Mouse (Mus musculus) kidney, embryonic 15.5 days (tissue): ENCODE measurements around the gene Irf2bp2. TPM values are rescaled to one million over a fixed set of nuclear protein-coding genes. Genes with fewer than 3 reads are reported as not detected.
A peak's percentile ranks its signal among the peaks of the same experiment; 100 is the strongest.

Source experiments
- ATAC-seq: fragments of 200-750 bp; cut with Nextera tagmentation; replicated peaks from 2 replicates; pipeline ENCODE4 v1.8.0; 2017; ENCODE audit warnings: moderate TSS enrichment; ENCODE audit not compliant: low FRiP score
- H3K27ac ChIP-seq: fragments of 300-500 bp; sonication (generic); 2 replicates; pipeline ENCODE4 v1.5.1; 2015; ENCODE audit warnings: mild to moderate bottlenecking, inconsistent platforms
- H3K27me3 ChIP-seq: fragments of 300-500 bp; sonication (generic); 2 replicates; pipeline ENCODE4 v1.6.1; 2015; ENCODE audit warnings: inconsistent platforms
- H3K36me3 ChIP-seq: fragments of 300-500 bp; sonication (generic); 2 replicates; pipeline ENCODE4 v1.6.1; 2015; ENCODE audit warnings: inconsistent platforms
- H3K4me1 ChIP-seq: fragments of 300-500 bp; sonication (generic); 2 replicates; pipeline ENCODE4 v1.6.1; 2015; ENCODE audit warnings: inconsistent platforms
- H3K4me2 ChIP-seq: fragments of 300-500 bp; sonication (generic); 2 replicates; pipeline ENCODE4 v1.6.1; 2015; ENCODE audit warnings: moderate library complexity, mild to moderate bottlenecking, inconsistent platforms
- H3K4me3 ChIP-seq: fragments of 300-500 bp; sonication (generic); replicated peaks from 2 replicates; pipeline ENCODE4 v1.5.1; 2015; ENCODE audit warnings: mild to moderate bottlenecking, inconsistent platforms
- H3K9ac ChIP-seq: fragments of 300-500 bp; sonication (generic); 2 replicates; pipeline ENCODE4 v1.6.1; 2015; ENCODE audit warnings: mild to moderate bottlenecking, inconsistent platforms
- H3K9me3 ChIP-seq: fragments of 300-500 bp; sonication (generic); replicated peaks from 2 replicates; pipeline ENCODE4 v1.6.1; 2016; ENCODE audit warnings: inconsistent platforms
- WGBS: fragments of 180-500 bp; shearing (Covaris S2); methylation state at CpG from one replicate; pipeline ENCODE4 v1.1.7; 2015; ENCODE audit warnings: mixed read lengths; 5-methylcytosine and 5-hydroxymethylcytosine counted together
- polyA plus RNA-seq: library from polyadenylated mRNA; unstranded; fragments of >200 nt; fragmentation: Nextera tagmentation; extraction: Ambion mirVana; gene quantifications from 2 replicates; pipeline ENCODE4 v1.2.1, GENCODE M21; 2015

The Irf2bp2 gene
- polyA plus RNA-seq, 1 experiment from 2014 or later: 13.3 TPM

GRCm38 (mm10) chr8:126557403-126557802 lies 36.4 kb downstream of the Irf2bp2 start:
- WGBS: 48% methylated on average over 9 of the region's 9 CpGs
- no peak for ATAC-seq

GRCm38 (mm10) chr8:126556691-126557090 lies 37.1 kb downstream of the Irf2bp2 start:
- no peak overlapping the region for H3K27ac ChIP-seq
- no peak for ATAC-seq
- no peaks in the 10 kb centered on the region for H3K27me3 ChIP-seq
- H3K9ac ChIP-seq: no peak overlapping the region
- no peaks in the 10 kb centered on the region for H3K36me3 ChIP-seq
- no peak overlapping the region for H3K4me2 ChIP-seq
- H3K4me3 ChIP-seq: no peak overlapping the region
- no peaks in the 10 kb centered on the region for H3K9me3 ChIP-seq
- H3K4me1 ChIP-seq: peaks cover 5% of the 10 kb centered on the region; the same call in 1 of the 2 replicates
- WGBS: 80% methylated on average over 5 of the region's 5 CpGs

More at GRCm38 (mm10) chr8:126557403-126557802, 36.4 kb downstream of the Irf2bp2 start:
- Histone ChIP-seq H3K4me3 (no peak overlapping the region), H3K27ac (no peak overlapping the region), H3K36me3 (no peaks in the 10 kb centered on the region), H3K9me3 (no peaks in the 10 kb centered on the region), H3K9ac (no peak overlapping the region), H3K4me1 (peaks cover 5% of the 10 kb centered on the region; the same call in 1 of the 2 replicates), H3K4me2 (no peak overlapping the region), H3K27me3 (no peaks in the 10 kb centered on the region)

- Histone ChIP-seq H3K9ac (no peak overlapping the region), H3K36me3 (no peaks in the 10 kb centered on the region), H3K4me1 (peaks cover 13% of the 10 kb centered on the region; the same call in 1 of the 2 replicates), H3K4me3 (no peak overlapping the region), H3K27ac (no peak overlapping the region), H3K27me3 (no peaks in the 10 kb centered on the region), H3K4me2 (no peak overlapping the region), H3K9me3 (no peaks in the 10 kb centered on the region)
- 92% methylated on average over 4 of the region's 4 CpGs for WGBS
- ATAC-seq: no peak
Observed at GRCm38 (mm10) chr8:126554741-126555140, 39.0 kb downstream of the Irf2bp2 start.

GRCm38 (mm10) chr8:126551871-126552270 lies 41.9 kb downstream of the Irf2bp2 start:
- 79% methylated on average over 4 of the region's 4 CpGs for WGBS
- 0 out of 2 replicates have a peak, but pooled peaks cover 13% of the 10 kb centered on the region for H3K4me1 ChIP-seq

GRCm38 (mm10) chr8:126550944-126551357 lies 42.8 kb downstream of the Irf2bp2 start:
- H3K4me3 ChIP-seq: no peak overlapping the region
- no peak for ATAC-seq
- no peaks in the 10 kb centered on the region for H3K9me3 ChIP-seq
- no peak overlapping the region for H3K27ac ChIP-seq
- no peaks in the 10 kb centered on the region for H3K27me3 ChIP-seq
- no peak overlapping the region for H3K4me2 ChIP-seq
- peaks cover 15% of the 10 kb centered on the region; the same call in 1 of the 2 replicates for H3K4me1 ChIP-seq
- no peaks in the 10 kb centered on the region for H3K36me3 ChIP-seq
- 63% methylated on average over 5 of the region's 5 CpGs for WGBS
- no peak overlapping the region for H3K9ac ChIP-seq

More at GRCm38 (mm10) chr8:126551871-126552270, 41.9 kb downstream of the Irf2bp2 start:
- ATAC-seq: no peak
- Histone ChIP-seq H3K9me3 (no peaks in the 10 kb centered on the region), H3K36me3 (no peaks in the 10 kb centered on the region), H3K27me3 (no peaks in the 10 kb centered on the region), H3K4me2 (no peak overlapping the region), H3K9ac (no peak overlapping the region), H3K27ac (no peak overlapping the region), H3K4me3 (no peak overlapping the region)

- Histone ChIP-seq H3K4me3 (no peak overlapping the region), H3K4me2 (no peak overlapping the region), H3K27ac (0 out of 2 replicates have a peak overlapping the region, but pooled peaks have one; percentile 23), H3K9ac (no peak overlapping the region), H3K4me1 (peaks cover 18% of the 10 kb centered on the region; the same call in 1 of the 2 replicates), H3K36me3 (no peaks in the 10 kb centered on the region), H3K9me3 (no peaks in the 10 kb centered on the region), H3K27me3 (no peaks in the 10 kb centered on the region)
- no peak for ATAC-seq
- WGBS: 54% methylated on average over 3 of the region's 3 CpGs
Observed at GRCm38 (mm10) chr8:126547841-126548240, 45.9 kb downstream of the Irf2bp2 start.

GRCm38 (mm10) chr8:126547361-126547760 lies 46.4 kb downstream of the Irf2bp2 start:
- no peaks in the 10 kb centered on the region for H3K27me3 ChIP-seq
- WGBS: 90% methylated on average over 4 of the region's 4 CpGs
- H3K4me2 ChIP-seq: no peak overlapping the region
- ATAC-seq: no peak
- H3K27ac ChIP-seq: no peak overlapping the region
- no peaks in the 10 kb centered on the region for H3K36me3 ChIP-seq
- H3K9ac ChIP-seq: no peak overlapping the region
- no peak overlapping the region for H3K4me3 ChIP-seq
- peaks cover 23% of the 10 kb centered on the region; the same call in 1 of the 2 replicates for H3K4me1 ChIP-seq
- no peaks in the 10 kb centered on the region for H3K9me3 ChIP-seq

GRCm38 (mm10) chr8:126546480-126546879 lies 47.3 kb downstream of the Irf2bp2 start:
- no peak overlapping the region for H3K4me3 ChIP-seq
- no peak overlapping the region for H3K9ac ChIP-seq
- peaks cover 28% of the 10 kb centered on the region; the same call in 1 of the 2 replicates for H3K4me1 ChIP-seq
- no peak for ATAC-seq
- H3K27me3 ChIP-seq: no peaks in the 10 kb centered on the region
- 70% methylated on average over 1 of the region's 1 CpGs for WGBS
- no peak overlapping the region for H3K4me2 ChIP-seq
- H3K9me3 ChIP-seq: no peaks in the 10 kb centered on the region
- H3K36me3 ChIP-seq: no peaks in the 10 kb centered on the region
- H3K27ac ChIP-seq: peak overlapping the region; percentile 37; the same call in 1 of the 2 replicates

- 81% methylated on average over 8 of the region's 8 CpGs for WGBS
- H3K4me1 ChIP-seq: peaks cover 45% of the 10 kb centered on the region
- no peaks in the 10 kb centered on the region for H3K27me3 ChIP-seq
- H3K36me3 ChIP-seq: no peaks in the 10 kb centered on the region
- ATAC-seq: no peak
- no peak overlapping the region for H3K4me2 ChIP-seq
- no peaks in the 10 kb centered on the region for H3K9me3 ChIP-seq
- H3K9ac ChIP-seq: no peak overlapping the region
- no peak overlapping the region for H3K27ac ChIP-seq
- no peak overlapping the region for H3K4me3 ChIP-seq
Observed at GRCm38 (mm10) chr8:126543407-126543806, 50.4 kb downstream of the Irf2bp2 start.

- Histone ChIP-seq H3K9ac (no peak overlapping the region), H3K4me2 (no peak overlapping the region), H3K9me3 (no peaks in the 10 kb centered on the region), H3K27ac (no peak overlapping the region), H3K36me3 (no peaks in the 10 kb centered on the region), H3K4me1 (peaks cover 48% of the 10 kb centered on the region), H3K27me3 (no peaks in the 10 kb centered on the region), H3K4me3 (no peak overlapping the region)
- WGBS: 71% methylated on average over 5 of the region's 5 CpGs
- no peak for ATAC-seq
Observed at GRCm38 (mm10) chr8:126542757-126543156, 51.0 kb downstream of the Irf2bp2 start.

GRCm38 (mm10) chr8:126542090-126542689 lies 51.6 kb downstream of the Irf2bp2 start:
- WGBS: 65% methylated on average over 10 of the region's 10 CpGs
- no peaks in the 10 kb centered on the region for H3K36me3 ChIP-seq

GRCm38 (mm10) chr8:126540298-126540697 lies 53.5 kb downstream of the Irf2bp2 start:
- H3K4me1 ChIP-seq: peaks cover 63% of the 10 kb centered on the region
- 79% methylated on average over 5 of the region's 5 CpGs for WGBS

More at GRCm38 (mm10) chr8:126542090-126542689, 51.6 kb downstream of the Irf2bp2 start:
- Histone ChIP-seq H3K9me3 (no peaks in the 10 kb centered on the region), H3K4me1 (peaks cover 52% of the 10 kb centered on the region), H3K4me3 (no peak overlapping the region), H3K27me3 (no peaks in the 10 kb centered on the region), H3K4me2 (no peak overlapping the region), H3K27ac (no peak overlapping the region), H3K9ac (no peak overlapping the region)
- ATAC-seq: no peak

More at GRCm38 (mm10) chr8:126540298-126540697, 53.5 kb downstream of the Irf2bp2 start:
- no peaks in the 10 kb centered on the region for H3K27me3 ChIP-seq
- no peak for ATAC-seq
- no peaks in the 10 kb centered on the region for H3K9me3 ChIP-seq
- H3K36me3 ChIP-seq: no peaks in the 10 kb centered on the region
- no peak overlapping the region for H3K9ac ChIP-seq
- H3K4me3 ChIP-seq: no peak overlapping the region
- H3K27ac ChIP-seq: peak overlapping the region; percentile 57
- no peak overlapping the region for H3K4me2 ChIP-seq
